Mouse (Mus musculus): Measurements from ENCODE around the gene Rnf144b.
A peak's percentile ranks its signal among the peaks of the same experiment; 100 is the strongest.

Gene Rnf144b

GRCm38 (mm10) chr13:47122537-47123430, at the start of gene Rnf144b:
Rnf144b (plus strand) TSS chr13:47122656.
- DNase-seq (ENCODE audit: low spot score in 2 of 2), result peak in 1 of 2 experiments; percentile 44

GRCm38 (mm10) chr13:47076156-47076555, 46.3 kb upstream of the Rnf144b start:
- no peak for DNase-seq (ENCODE audit: low spot score in 2 of 2)

- no peak for DNase-seq (ENCODE audit: low spot score in 2 of 2)
Measured at GRCm38 (mm10) chr13:47077367-47077766, 45.1 kb upstream of the Rnf144b start.

GRCm38 (mm10) chr13:47078799-47079198, 43.7 kb upstream of the Rnf144b start:
- DNase-seq (ENCODE audit: low spot score in 2 of 2), result no peak

GRCm38 (mm10) chr13:47080905-47081505, 41.5 kb upstream of the Rnf144b start:
- no peak for DNase-seq (ENCODE audit: low spot score in 2 of 2)

GRCm38 (mm10) chr13:47088433-47088832, 34.0 kb upstream of the Rnf144b start:
- DNase-seq (ENCODE audit: low spot score in 2 of 2), result no peak

- no peak for DNase-seq (ENCODE audit: low spot score in 2 of 2)
Measured at GRCm38 (mm10) chr13:47089271-47089670, 33.2 kb upstream of the Rnf144b start.

GRCm38 (mm10) chr13:47093791-47094190, 28.7 kb upstream of the Rnf144b start:
- DNase-seq (ENCODE audit: low spot score in 2 of 2), result no peak

GRCm38 (mm10) chr13:47096591-47096990, 25.9 kb upstream of the Rnf144b start:
- no peak for DNase-seq (ENCODE audit: low spot score in 2 of 2)

GRCm38 (mm10) chr13:47099265-47099664, 23.2 kb upstream of the Rnf144b start:
- DNase-seq (ENCODE audit: low spot score in 2 of 2), result no peak

GRCm38 (mm10) chr13:47100587-47100986, 21.9 kb upstream of the Rnf144b start:
- DNase-seq (ENCODE audit: low spot score in 2 of 2), result no peak

- no peak for DNase-seq (ENCODE audit: low spot score in 2 of 2)
Measured at GRCm38 (mm10) chr13:47104146-47104545, 18.3 kb upstream of the Rnf144b start.

- DNase-seq (ENCODE audit: low spot score in 2 of 2), result no peak
Measured at GRCm38 (mm10) chr13:47104856-47105541, 17.5 kb upstream of the Rnf144b start.

- DNase-seq (ENCODE audit: low spot score in 2 of 2), result peak; percentile 69 to 85
Measured at GRCm38 (mm10) chr13:47105711-47106579, 16.5 kb upstream of the Rnf144b start, which contains the start of gene Dek. Dek (minus strand) TSS chr13:47106201.

GRCm38 (mm10) chr13:47106580-47106888, 15.9 kb upstream of the Rnf144b start:
- DNase-seq (ENCODE audit: low spot score in 2 of 2), result no peak

GRCm38 (mm10) chr13:47109239-47109638, 13.2 kb upstream of the Rnf144b start:
- no peak for DNase-seq (ENCODE audit: low spot score in 2 of 2)

- no peak for DNase-seq (ENCODE audit: low spot score in 2 of 2)
Measured at GRCm38 (mm10) chr13:47111185-47111584, 11.3 kb upstream of the Rnf144b start.

- no peak for DNase-seq (ENCODE audit: low spot score in 2 of 2)
Measured at GRCm38 (mm10) chr13:47112056-47112455, 10.4 kb upstream of the Rnf144b start.

- no peak for DNase-seq (ENCODE audit: low spot score in 2 of 2)
Measured at GRCm38 (mm10) chr13:47112924-47113323, 9.5 kb upstream of the Rnf144b start.

- no peak for DNase-seq (ENCODE audit: low spot score in 2 of 2)
Measured at GRCm38 (mm10) chr13:47116000-47116399, 6.5 kb upstream of the Rnf144b start.

GRCm38 (mm10) chr13:47121333-47121889, 1.0 kb upstream of the Rnf144b start:
- DNase-seq (ENCODE audit: low spot score in 2 of 2), result no peak
